Mouse (Mus musculus): ENCODE data around the gene Gm10959.

DNA sequence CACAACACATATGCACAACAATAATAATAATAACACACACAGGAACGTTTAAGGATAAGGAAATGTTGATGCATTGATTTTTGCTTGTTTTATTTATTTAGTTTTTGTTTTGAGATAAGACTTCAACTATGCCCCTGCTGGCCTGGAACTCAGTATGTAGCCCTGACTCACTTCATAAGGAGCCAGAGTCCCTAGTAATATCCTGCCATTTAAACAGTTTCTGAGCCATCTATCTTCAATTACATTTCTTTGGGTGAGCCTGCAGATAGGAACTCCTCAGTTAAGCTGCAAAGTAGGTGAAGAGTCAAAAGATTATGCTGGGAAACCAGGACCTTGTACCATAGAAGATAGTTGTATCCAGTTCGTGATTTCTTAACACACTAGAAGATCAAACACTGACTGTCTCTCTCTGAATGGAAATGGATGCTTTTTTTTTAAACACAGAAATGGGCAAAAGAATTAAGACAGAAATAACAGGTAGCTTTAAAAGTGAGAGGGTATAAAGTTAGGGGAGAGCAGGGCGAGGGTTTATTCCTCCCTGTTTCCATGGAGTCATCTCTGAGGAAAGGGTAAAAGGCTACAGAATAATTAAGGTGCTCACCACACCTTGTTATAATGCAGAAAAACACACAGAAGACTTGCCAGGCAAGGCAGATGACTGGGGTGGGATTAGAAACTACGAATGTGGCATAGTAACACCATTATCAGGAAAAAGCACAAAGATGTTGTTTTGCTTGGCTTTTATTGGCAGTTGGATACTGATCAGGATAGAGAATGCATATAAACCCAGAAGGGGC lies 31.5 kb downstream of the Gm10959 start:
- TF ChIP-seq POLR2A (IDR thresholded peaks at IDR 0.05; ENCODE audit: borderline replicate concordance, extremely low read depth, low read depth, low read length) (no peak), CTCF (IDR thresholded peaks at IDR 0.05; ENCODE audit: insufficient read depth, low read length) (no peak)

Measured in lung, adult 2 months (tissue).